Mouse (Mus musculus): ENCODE results near the gene Tet1.
A peak's percentile ranks its signal among the peaks of the same experiment; 100 is the strongest.
"Not testable (repeated sequence)": the region's sequence is repeated elsewhere in the genome, so short reads cannot be mapped to it uniquely, and the experiment has no call there.

Tet1 gene

GRCm38 (mm10) chr10:62847069-62847626 is 61.6 kb downstream of the Tet1 start:
- peak; percentile 41 for DNase-seq

- no peak for DNase-seq
Observed at GRCm38 (mm10) chr10:62843787-62844491, 64.9 kb downstream of the Tet1 start.

- no peak for DNase-seq
Observed at GRCm38 (mm10) chr10:62841901-62842447, 66.8 kb downstream of the Tet1 start.

- no peak for DNase-seq
Observed at GRCm38 (mm10) chr10:62840687-62841086, 68.1 kb downstream of the Tet1 start.

- no peak for DNase-seq
Observed at GRCm38 (mm10) chr10:62837987-62838386, 70.8 kb downstream of the Tet1 start.

GRCm38 (mm10) chr10:62832783-62833182 is 76.0 kb downstream of the Tet1 start:
- no peak for DNase-seq

- DNase-seq: no peak
Observed at GRCm38 (mm10) chr10:62831546-62831945, 77.2 kb downstream of the Tet1 start.

GRCm38 (mm10) chr10:62824474-62824873 is 84.3 kb downstream of the Tet1 start:
- DNase-seq: no peak

GRCm38 (mm10) chr10:62823431-62823830 is 85.4 kb downstream of the Tet1 start:
- DNase-seq: no peak

- DNase-seq: no peak
Observed at GRCm38 (mm10) chr10:62810010-62810409, 98.8 kb downstream of the Tet1 start.

GRCm38 (mm10) chr10:62808766-62809165 is 100.0 kb downstream of the Tet1 start:
- DNase-seq: no peak

GRCm38 (mm10) chr10:62808316-62808715 is 100.5 kb downstream of the Tet1 start:
- no peak for DNase-seq

GRCm38 (mm10) chr10:62804106-62804505 is 104.7 kb downstream of the Tet1 start:
- no peak for DNase-seq

GRCm38 (mm10) chr10:62803296-62803695 is 105.5 kb downstream of the Tet1 start:
- no peak for DNase-seq

GRCm38 (mm10) chr10:62794221-62794620 is 114.6 kb downstream of the Tet1 start:
- no peak for DNase-seq

- DNase-seq: no peak
Observed at GRCm38 (mm10) chr10:62793091-62793453, 115.7 kb downstream of the Tet1 start.

- peak; percentile 100 for DNase-seq
Observed at GRCm38 (mm10) chr10:62792177-62793090, 116.4 kb downstream of the Tet1 start, which contains the start of gene Ccar1. Ccar1 (minus strand) TSS chr10:62792286.

GRCm38 (mm10) chr10:62791251-62792176 is 117.3 kb downstream of the Tet1 start:
- peak; percentile 37 for DNase-seq

- not testable (repeated sequence) for DNase-seq
Observed at GRCm38 (mm10) chr10:62781776-62782175, 127.0 kb downstream of the Tet1 start.
